Mouse (Mus musculus): Measurements from ENCODE around the gene Grb10. TPM values are rescaled to one million over a fixed set of nuclear protein-coding genes. Genes with fewer than 3 reads are reported as not detected.

Grb10 gene
- 58.9 and 82.1 TPM in 2 replicates for polyA plus RNA-seq (2012; rRNA removed)

GRCm38 (mm10) chr11:12038470-12038985 lies at the start of gene Grb10:
TSS of gene Grb10 (minus strand) at chr11:12038683.

GRCm38 (mm10) chr11:11897645-11898357 lies 140.7 kb downstream of the Grb10 start, which contains the start of gene Ddc:
TSS of gene Ddc (minus strand) at chr11:11898144.

Other genes starting within 250 kb of the Grb10 start
- 5.3 and 5.6 TPM in 2 replicates for gene Fignl1, start 229.7 kb downstream of the Grb10 start, polyA plus RNA-seq (2012; rRNA removed)
- 12.0 and 12.8 TPM in 2 replicates for gene Ddc, start 140.5 kb downstream of the Grb10 start, polyA plus RNA-seq (2012; rRNA removed)

Data from central nervous system, embryonic 18 days (tissue).